Mouse (Mus musculus) limb, embryonic 11.5 days (tissue): ENCODE measurements at regions not wholly inside any gene's neighbourhood (a gene's known extent, or its start where the extent isn't known, plus 50 kb on each side); places are given as distances from the start of the nearest gene placed in this dataset.

Experiments
- ATAC-seq: fragments of 200-750 bp; cut with Nextera tagmentation; 2 replicates; pipeline ENCODE4 v1.8.0; 2017; ENCODE audit warnings: low read depth; ENCODE audit not compliant: insufficient number of reproducible peaks, low FRiP score, low TSS enrichment
- DNase-seq: peaks from one replicate; pipeline ENCODE4 v3.0.0-alpha.2; 2015; ENCODE audit warnings: low spot score
- H3K27ac ChIP-seq: fragments of 300-500 bp; sonication (generic); replicated peaks from 2 replicates; pipeline ENCODE4 v1.5.1; 2014; ENCODE audit warnings: low read depth, mild to moderate bottlenecking, low read length
- H3K27me3 ChIP-seq: fragments of 300-500 bp; sonication (generic); 2 replicates; pipeline ENCODE4 v1.6.1; 2014; ENCODE audit warnings: mild to moderate bottlenecking, low read length, mixed read lengths; ENCODE audit not compliant: control insufficient read depth, insufficient read depth
- H3K36me3 ChIP-seq: fragments of 300-500 bp; sonication (generic); 2 replicates; pipeline ENCODE4 v1.6.1; 2014; ENCODE audit warnings: mild to moderate bottlenecking, low read length, moderate library complexity, mixed read lengths; ENCODE audit not compliant: control insufficient read depth, insufficient read depth
- H3K4me1 ChIP-seq: fragments of 300-500 bp; sonication (generic); 2 replicates; pipeline ENCODE4 v1.6.1; 2014; ENCODE audit warnings: low read length, mixed read lengths; ENCODE audit not compliant: control insufficient read depth, insufficient read depth
- H3K4me2 ChIP-seq: fragments of 300-500 bp; sonication (generic); 2 replicates; pipeline ENCODE4 v1.6.1; 2014; ENCODE audit warnings: low read depth, mild to moderate bottlenecking, moderate library complexity; ENCODE audit not compliant: severe bottlenecking
- H3K4me3 ChIP-seq: fragments of 300-500 bp; sonication (generic); 2 replicates; pipeline ENCODE4 v1.5.1; 2014; ENCODE audit warnings: low read depth, low read length
- H3K9ac ChIP-seq: fragments of 300-500 bp; sonication (generic); 2 replicates; pipeline ENCODE4 v1.6.1; 2014; ENCODE audit warnings: mild to moderate bottlenecking, low read length
- H3K9me3 ChIP-seq: fragments of 300-500 bp; sonication (generic); 2 replicates; pipeline ENCODE4 v1.6.1; 2016; ENCODE audit warnings: low read length; ENCODE audit not compliant: control insufficient read depth
- WGBS: fragments of 180-500 bp; shearing (Covaris S2); extraction: QIAGEN DNeasy Blood & Tissue Kit; methylation state at CpG from one replicate; pipeline ENCODE4 v1.1.7; 2014; 5-methylcytosine and 5-hydroxymethylcytosine counted together

DNA sequence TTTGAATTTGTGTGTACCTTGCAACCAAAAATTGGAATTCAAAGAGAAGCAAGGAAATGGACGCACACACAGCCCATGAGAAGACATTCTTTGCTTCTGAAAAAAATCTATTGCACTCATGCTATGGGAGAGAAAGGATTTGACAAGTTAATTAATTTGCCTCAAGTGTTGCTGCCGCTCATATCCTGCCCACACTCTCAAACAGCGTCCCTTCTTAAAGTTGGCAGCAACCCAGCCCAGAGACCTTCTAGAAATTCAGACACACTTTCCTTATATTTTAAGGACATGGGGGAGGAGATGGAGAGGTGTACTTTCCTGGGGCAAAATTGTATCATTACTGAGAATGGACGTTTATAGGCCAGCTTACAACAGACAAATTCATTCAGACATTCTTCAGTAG lies 167.2 kb upstream of the Nxpe4 start:
- DNase-seq (no peak), ATAC-seq (no peak)
- 73% methylated on average over 4 of the region's 4 CpGs for WGBS
- no peaks in the 10 kb centered on the region for H3K4me1 ChIP-seq
- H3K27ac ChIP-seq = no peak overlapping the region
- no peak overlapping the region for H3K4me3 ChIP-seq
- no peak overlapping the region for H3K4me2 ChIP-seq
- H3K9ac ChIP-seq = no peak overlapping the region
- H3K27me3 ChIP-seq = no peaks in the 10 kb centered on the region
- H3K9me3 ChIP-seq = no peaks in the 10 kb centered on the region
- H3K36me3 ChIP-seq = no peaks in the 10 kb centered on the region

DNA sequence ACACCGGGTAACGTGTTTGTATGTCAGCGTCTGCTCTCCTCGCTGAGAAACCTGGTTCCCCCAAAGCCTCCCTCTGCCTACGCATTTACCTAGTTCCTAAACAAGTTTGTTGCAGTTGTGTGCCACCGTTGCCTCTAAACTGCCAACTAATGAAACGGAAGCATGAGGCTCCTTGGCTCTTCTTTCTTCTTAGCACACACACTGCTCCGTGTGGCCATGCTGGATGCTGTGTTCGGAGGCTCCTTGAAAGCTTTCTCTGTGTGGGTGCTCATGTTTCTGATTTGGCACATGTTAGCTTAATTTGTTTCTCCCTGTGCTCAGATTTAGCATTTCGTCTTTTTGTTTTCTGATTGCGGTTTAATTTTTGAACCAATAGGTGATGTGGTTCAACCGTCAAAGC lies 162.2 kb upstream of the Nxpe4 start:
- 89% methylated on average over 12 of the region's 12 CpGs for WGBS
- Histone ChIP-seq H3K36me3 (no peaks in the 10 kb centered on the region), H3K4me1 (no peaks in the 10 kb centered on the region), H3K9me3 (no peaks in the 10 kb centered on the region), H3K4me3 (no peak overlapping the region), H3K27me3 (no peaks in the 10 kb centered on the region), H3K27ac (no peak overlapping the region), H3K4me2 (no peak overlapping the region), H3K9ac (no peak overlapping the region)
- ATAC-seq (no peak), DNase-seq (no peak)

- Histone ChIP-seq H3K9me3 (no peaks in the 10 kb centered on the region), H3K27ac (no peak overlapping the region), H3K27me3 (no peaks in the 10 kb centered on the region), H3K36me3 (no peaks in the 10 kb centered on the region), H3K9ac (no peak overlapping the region), H3K4me3 (no peak overlapping the region), H3K4me2 (no peak overlapping the region), H3K4me1 (no peaks in the 10 kb centered on the region)
- ATAC-seq (no peak), DNase-seq (no peak)
- 89% methylated on average over 3 of the region's 3 CpGs for WGBS
Observed at GRCm38 (mm10) chr9:48029021-48029420, 132.8 kb upstream of the Nxpe4 start.

DNA sequence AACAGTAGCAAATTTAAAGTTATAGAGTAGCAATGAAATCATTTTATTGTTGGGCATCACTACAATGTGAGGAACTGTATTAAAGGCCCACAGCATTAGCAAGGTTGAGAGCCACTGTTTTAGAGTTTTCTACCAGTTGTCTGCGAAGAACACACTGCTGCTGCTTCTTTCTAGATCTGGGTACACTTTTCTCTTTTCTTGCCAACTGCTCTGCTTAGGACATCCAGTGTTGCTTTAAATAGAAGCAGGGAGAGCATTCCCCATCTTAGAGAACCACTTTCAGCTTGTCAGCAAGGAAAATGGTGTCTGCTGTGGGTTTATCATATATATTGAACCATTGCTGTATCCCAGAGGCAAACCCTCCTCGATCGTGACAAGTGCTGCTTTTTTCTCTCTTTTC lies 131.0 kb upstream of the Nxpe4 start:
- no peak overlapping the region for H3K9ac ChIP-seq
- H3K27me3 ChIP-seq = no peaks in the 10 kb centered on the region
- H3K4me2 ChIP-seq = no peak overlapping the region
- H3K4me3 ChIP-seq = no peak overlapping the region
- DNase-seq (no peak), ATAC-seq (no peak)
- no peaks in the 10 kb centered on the region for H3K4me1 ChIP-seq
- no peaks in the 10 kb centered on the region for H3K9me3 ChIP-seq
- H3K27ac ChIP-seq = no peak overlapping the region
- WGBS = 88% methylated on average over 3 of the region's 3 CpGs
- H3K36me3 ChIP-seq = no peaks in the 10 kb centered on the region

GRCm38 (mm10) chr9:48035959-48036358 lies 125.9 kb upstream of the Nxpe4 start:
- Histone ChIP-seq H3K27me3 (no peaks in the 10 kb centered on the region), H3K9ac (no peak overlapping the region), H3K9me3 (no peaks in the 10 kb centered on the region), H3K27ac (no peak overlapping the region), H3K4me1 (no peaks in the 10 kb centered on the region), H3K36me3 (no peaks in the 10 kb centered on the region), H3K4me2 (no peak overlapping the region), H3K4me3 (no peak overlapping the region)
- no peak for ATAC-seq
- no peak for DNase-seq

- Histone ChIP-seq H3K27ac (no peak overlapping the region), H3K9ac (no peak overlapping the region), H3K4me1 (no peaks in the 10 kb centered on the region), H3K4me2 (no peak overlapping the region), H3K36me3 (no peaks in the 10 kb centered on the region), H3K4me3 (no peak overlapping the region), H3K27me3 (no peaks in the 10 kb centered on the region), H3K9me3 (no peaks in the 10 kb centered on the region)
- DNase-seq (no peak), ATAC-seq (no peak)
Observed at GRCm38 (mm10) chr9:48044826-48045225, 117.0 kb upstream of the Nxpe4 start.

DNA sequence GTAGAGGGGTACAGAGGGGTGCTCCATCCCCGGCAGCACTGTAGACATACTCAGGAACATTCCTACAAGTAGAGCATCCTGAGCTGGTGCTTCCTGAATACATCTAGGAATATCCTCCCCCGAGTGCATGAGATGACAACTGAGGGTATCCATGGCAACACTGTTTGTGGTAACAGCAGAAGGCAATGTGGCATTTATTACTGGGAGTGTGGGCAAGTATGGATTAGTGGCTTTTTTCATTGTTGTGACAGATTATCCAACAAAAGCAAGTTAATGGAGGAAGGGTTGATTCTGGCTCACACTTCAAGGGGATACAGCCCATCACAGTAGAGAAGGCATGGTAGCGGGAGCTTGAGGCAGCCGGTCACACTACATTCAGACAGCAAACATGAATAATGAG lies 114.0 kb upstream of the Nxpe4 start:
- 84% methylated on average over 4 of the region's 4 CpGs for WGBS
- no peak overlapping the region for H3K4me3 ChIP-seq
- H3K27ac ChIP-seq = no peak overlapping the region
- no peaks in the 10 kb centered on the region for H3K4me1 ChIP-seq
- no peak overlapping the region for H3K4me2 ChIP-seq
- no peaks in the 10 kb centered on the region for H3K27me3 ChIP-seq
- H3K9me3 ChIP-seq = no peaks in the 10 kb centered on the region
- H3K9ac ChIP-seq = no peak overlapping the region
- DNase-seq = no peak
- no peak for ATAC-seq
- H3K36me3 ChIP-seq = no peaks in the 10 kb centered on the region

- H3K36me3 ChIP-seq = no peaks in the 10 kb centered on the region
- no peaks in the 10 kb centered on the region for H3K27me3 ChIP-seq
- no peak overlapping the region for H3K4me3 ChIP-seq
- no peak overlapping the region for H3K27ac ChIP-seq
- DNase-seq = no peak
- H3K4me1 ChIP-seq = 0 out of 2 replicates have a peak, but pooled peaks cover 2% of the 10 kb centered on the region
- H3K9me3 ChIP-seq = no peaks in the 10 kb centered on the region
- 52% methylated on average over 4 of the region's 4 CpGs for WGBS
- H3K4me2 ChIP-seq = no peak overlapping the region
- no peak overlapping the region for H3K9ac ChIP-seq
- no peak for ATAC-seq
Observed at GRCm38 (mm10) chr9:48053580-48053979, 108.2 kb upstream of the Nxpe4 start.

- no peak overlapping the region for H3K27ac ChIP-seq
- no peaks in the 10 kb centered on the region for H3K36me3 ChIP-seq
- no peak overlapping the region for H3K4me2 ChIP-seq
- no peak overlapping the region for H3K9ac ChIP-seq
- no peak for ATAC-seq
- peak; percentile 40 for DNase-seq
- H3K27me3 ChIP-seq = no peaks in the 10 kb centered on the region
- no peak overlapping the region for H3K4me3 ChIP-seq
- WGBS = 49% methylated on average over 10 of the region's 10 CpGs
- 0 out of 2 replicates have a peak, but pooled peaks cover 2% of the 10 kb centered on the region for H3K4me1 ChIP-seq
- H3K9me3 ChIP-seq = no peaks in the 10 kb centered on the region
Observed at GRCm38 (mm10) chr9:48055246-48055645, 106.6 kb upstream of the Nxpe4 start.
